Mouse (Mus musculus): ENCODE results near the gene Ip6k2. TPM values are rescaled to one million over a fixed set of nuclear protein-coding genes. Genes with fewer than 3 reads are reported as not detected.

Ip6k2 gene
- polyA plus RNA-seq, 1 experiment from 2014 or later, result 89.3 TPM

Small RNAs within 50 kb of the gene (microRNA-seq; reads per million reads assigned to microRNA genes)
- gene Gm23156, result not detected

Other genes with a start within 250 kb of the Ip6k2 start
- 244 and 260 TPM in 2 replicates for gene Impdh2, start 223.5 kb upstream of the Ip6k2 start, polyA plus RNA-seq (2016; fragmentation: Nextera tagmentation; extraction: Ambion mirVana)
- gene Ndufaf3, start 216.4 kb upstream of the Ip6k2 start, polyA plus RNA-seq (2016; fragmentation: Nextera tagmentation; extraction: Ambion mirVana), result 43.3 and 50.6 TPM in 2 replicates
- 192 and 201 TPM in 2 replicates for gene Dalrd3, start 213.9 kb upstream of the Ip6k2 start, polyA plus RNA-seq (2016; fragmentation: Nextera tagmentation; extraction: Ambion mirVana)
- 203 and 212 TPM in 2 replicates for gene Wdr6, start 205.1 kb upstream of the Ip6k2 start, polyA plus RNA-seq (2016; fragmentation: Nextera tagmentation; extraction: Ambion mirVana)
- 11.9 and 12.1 TPM in 2 replicates for gene P4htm, start 186.1 kb upstream of the Ip6k2 start, polyA plus RNA-seq (2016; fragmentation: Nextera tagmentation; extraction: Ambion mirVana)
- gene Arih2, start 134.4 kb upstream of the Ip6k2 start, polyA plus RNA-seq (2016; fragmentation: Nextera tagmentation; extraction: Ambion mirVana), result 64.1 and 69.1 TPM in 2 replicates
- 33.1 and 35.8 TPM in 2 replicates for gene Slc25a20, start 121.7 kb upstream of the Ip6k2 start, polyA plus RNA-seq (2016; fragmentation: Nextera tagmentation; extraction: Ambion mirVana)
- 28.5 and 30.1 TPM in 2 replicates for gene Prkar2a, start 94.5 kb upstream of the Ip6k2 start, polyA plus RNA-seq (2016; fragmentation: Nextera tagmentation; extraction: Ambion mirVana)
- gene Nckipsd, start 24.6 kb downstream of the Ip6k2 start, polyA plus RNA-seq (2016; fragmentation: Nextera tagmentation; extraction: Ambion mirVana), result 14.1 and 18.8 TPM in 2 replicates
- gene Celsr3, start 42.5 kb downstream of the Ip6k2 start, polyA plus RNA-seq (2016; fragmentation: Nextera tagmentation; extraction: Ambion mirVana), result 1.5 and 2.1 TPM in 2 replicates
- 11.5 and 11.6 TPM in 2 replicates for gene Slc26a6, start 69.5 kb downstream of the Ip6k2 start, polyA plus RNA-seq (2016; fragmentation: Nextera tagmentation; extraction: Ambion mirVana)
- gene Tmem89, start 130.8 kb downstream of the Ip6k2 start, polyA plus RNA-seq (2016; fragmentation: Nextera tagmentation; extraction: Ambion mirVana), result not detected in 2 replicates
- gene Uqcrc1, start 152.8 kb downstream of the Ip6k2 start, polyA plus RNA-seq (2016; fragmentation: Nextera tagmentation; extraction: Ambion mirVana), result 468 and 481 TPM in 2 replicates
- gene Col7a1, start 169.8 kb downstream of the Ip6k2 start, polyA plus RNA-seq (2016; fragmentation: Nextera tagmentation; extraction: Ambion mirVana), result 1.5 and 2.3 TPM in 2 replicates
- not detected in 2 replicates for gene Ucn2, start 202.2 kb downstream of the Ip6k2 start, polyA plus RNA-seq (2016; fragmentation: Nextera tagmentation; extraction: Ambion mirVana)
- 10.5 and 12.4 TPM in 2 replicates for gene Pfkfb4, start 208.0 kb downstream of the Ip6k2 start, polyA plus RNA-seq (2016; fragmentation: Nextera tagmentation; extraction: Ambion mirVana)